Mouse (Mus musculus): Measurements from ENCODE around the gene Lamp1. TPM values are rescaled to one million over a fixed set of nuclear protein-coding genes. Genes with fewer than 3 reads are reported as not detected.

The Lamp1 gene
- total RNA-seq (2014; rRNA removed) (273 and 322 TPM in 2 replicates), polyA plus RNA-seq (2015; fragmentation: Nextera tagmentation; extraction: Ambion mirVana) (358 and 371 TPM in 2 replicates)

DNA sequence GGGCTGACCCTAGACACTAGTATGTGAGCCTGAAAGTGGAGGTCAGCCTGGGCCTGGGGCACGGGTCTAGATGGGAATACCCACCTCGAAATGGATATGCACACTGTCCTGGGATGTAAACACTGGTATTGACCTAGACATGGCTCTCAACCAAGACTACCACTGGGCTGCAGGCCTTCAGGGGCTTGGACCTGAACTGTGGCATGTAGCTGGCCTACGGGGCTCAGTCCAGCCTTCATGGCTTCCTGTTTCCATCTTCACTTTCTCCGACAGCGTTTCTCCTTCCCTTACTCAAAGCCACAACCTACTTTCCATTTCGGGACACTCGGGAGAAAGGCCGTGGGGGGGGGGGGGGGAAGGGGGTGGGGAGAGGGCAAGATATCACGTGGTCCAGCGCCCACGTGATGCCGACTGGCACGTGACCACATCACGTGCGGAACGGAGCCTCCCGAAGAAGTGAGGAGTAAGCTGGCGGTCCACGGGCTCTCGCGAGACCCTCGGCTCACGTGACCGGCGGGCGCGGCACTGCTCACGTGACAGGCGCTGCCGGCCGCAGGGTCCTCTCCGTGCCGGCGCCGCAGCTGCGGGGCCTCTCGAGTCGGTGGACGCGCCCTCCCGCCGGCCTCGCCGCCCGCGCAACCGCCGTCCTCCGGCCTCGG lies at the start of gene Lamp1:
Gene Lamp1 (plus strand): TSS at position 444 of the 659 bp plus-strand sequence.
- TF ChIP-seq CTCF (IDR thresholded peaks at IDR 0.05) = no peak
- DNase-seq (ENCODE audit: low spot score) (peak; percentile 100), ATAC-seq (ENCODE audit: low FRiP score) (peak; percentile 94)
- Histone ChIP-seq H3K9ac (replicated peaks; ENCODE audit: low read length, poor library complexity, severe bottlenecking) (peak within 1 kb of the TSS; percentile 99), H3K27ac (ENCODE audit: low read depth, low read length) (peak within 1 kb of the TSS; percentile 84), H3K9me3 (ENCODE audit: low read length) (no peaks in the 10 kb centered on the region), H3K36me3 (ENCODE audit: insufficient read depth, low read length) (0 out of 2 replicates have a peak, but pooled peaks cover 11% of the 10 kb centered on the region), H3K4me2 (ENCODE audit: low read depth, low read length, poor library complexity, severe bottlenecking) (peak within 1 kb of the TSS; percentile 81), H3K4me3 (ENCODE audit: low read depth, low read length) (peak within 1 kb of the TSS; percentile 99), H3K27me3 (ENCODE audit: insufficient read depth, low read length) (no peaks in the 10 kb centered on the region), H3K4me1 (ENCODE audit: insufficient read depth, low read length) (peaks cover 5% of the 10 kb centered on the region)
- 1% methylated on average over 38 of the region's 50 CpGs for WGBS

DNA sequence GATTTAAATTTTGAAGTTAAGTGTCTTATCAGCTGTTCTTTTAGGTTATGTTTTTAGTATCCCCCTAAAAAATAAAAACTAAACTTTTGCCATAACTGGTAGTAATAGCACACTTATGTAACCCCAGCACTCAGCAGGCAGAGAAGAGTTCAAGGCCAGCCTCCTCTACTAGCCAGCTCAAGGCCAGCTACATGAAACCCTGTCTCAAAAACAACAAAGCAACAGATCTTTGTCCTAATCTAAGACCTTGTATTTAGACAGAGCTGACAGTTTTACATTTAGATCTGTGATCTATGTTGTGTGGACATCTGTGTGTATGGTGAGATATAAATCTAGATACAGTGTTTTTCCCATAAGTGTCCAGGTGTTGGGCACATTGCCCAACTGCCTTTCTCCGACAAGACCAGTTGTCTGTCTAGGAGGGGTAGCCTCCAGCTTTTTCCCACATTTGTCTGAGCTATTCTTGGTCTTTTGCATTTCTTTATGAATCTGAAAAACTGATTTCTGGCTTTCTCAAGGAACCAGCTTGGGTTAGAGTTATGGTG lies 49.5 kb upstream of the Lamp1 start:
- DNase-seq (ENCODE audit: low spot score) (no peak), ATAC-seq (ENCODE audit: low FRiP score) (no peak)
- no peak for TF ChIP-seq CTCF (IDR thresholded peaks at IDR 0.05)
- Histone ChIP-seq H3K4me1 (ENCODE audit: insufficient read depth, low read length) (no peaks in the 10 kb centered on the region; the same call in 1 of the 2 replicates), H3K27me3 (ENCODE audit: insufficient read depth, low read length) (no peaks in the 10 kb centered on the region), H3K9me3 (ENCODE audit: low read length) (no peaks in the 10 kb centered on the region), H3K27ac (ENCODE audit: low read depth, low read length) (no peak overlapping the region), H3K4me3 (ENCODE audit: low read depth, low read length) (no peak overlapping the region), H3K36me3 (ENCODE audit: insufficient read depth, low read length) (no peaks in the 10 kb centered on the region), H3K4me2 (ENCODE audit: low read depth, low read length, poor library complexity, severe bottlenecking) (no peak overlapping the region), H3K9ac (replicated peaks; ENCODE audit: low read length, poor library complexity, severe bottlenecking) (no peak overlapping the region)
- 79% methylated on average over 1 of the region's 1 CpGs for WGBS

DNA sequence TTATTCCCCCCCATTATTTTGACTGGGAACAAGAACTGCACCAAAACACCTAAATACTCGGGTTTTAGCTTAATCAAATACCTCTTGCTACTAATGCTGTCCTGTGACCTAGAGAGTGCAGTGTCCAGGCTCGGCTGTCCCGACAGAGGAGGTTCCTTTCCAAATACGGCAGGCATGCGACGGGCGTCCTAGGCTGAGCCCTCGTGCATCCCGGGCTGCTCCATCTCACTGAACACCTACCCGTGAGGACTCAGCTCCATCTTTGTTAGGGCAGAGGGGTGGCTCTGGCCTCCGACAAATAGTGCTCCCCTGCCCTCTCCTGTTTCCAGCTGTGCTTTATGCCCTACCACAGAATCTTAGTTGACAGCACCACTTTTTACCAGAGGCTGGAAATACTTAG lies 47.0 kb upstream of the Lamp1 start:
- Histone ChIP-seq H3K27me3 (ENCODE audit: insufficient read depth, low read length) (no peaks in the 10 kb centered on the region), H3K36me3 (ENCODE audit: insufficient read depth, low read length) (0 out of 2 replicates have a peak, but pooled peaks cover 5% of the 10 kb centered on the region), H3K9me3 (ENCODE audit: low read length) (no peaks in the 10 kb centered on the region), H3K9ac (replicated peaks; ENCODE audit: low read length, poor library complexity, severe bottlenecking) (no peak overlapping the region), H3K4me3 (ENCODE audit: low read depth, low read length) (no peak overlapping the region), H3K4me2 (ENCODE audit: low read depth, low read length, poor library complexity, severe bottlenecking) (no peak overlapping the region), H3K27ac (ENCODE audit: low read depth, low read length) (no peak overlapping the region), H3K4me1 (ENCODE audit: insufficient read depth, low read length) (no peaks in the 10 kb centered on the region; the same call in 1 of the 2 replicates)
- no peak for DNase-seq (ENCODE audit: low spot score)
- TF ChIP-seq CTCF (IDR thresholded peaks at IDR 0.05) = no peak
- WGBS = 85% methylated on average over 11 of the region's 11 CpGs
- ATAC-seq (ENCODE audit: low FRiP score) = no peak

DNA sequence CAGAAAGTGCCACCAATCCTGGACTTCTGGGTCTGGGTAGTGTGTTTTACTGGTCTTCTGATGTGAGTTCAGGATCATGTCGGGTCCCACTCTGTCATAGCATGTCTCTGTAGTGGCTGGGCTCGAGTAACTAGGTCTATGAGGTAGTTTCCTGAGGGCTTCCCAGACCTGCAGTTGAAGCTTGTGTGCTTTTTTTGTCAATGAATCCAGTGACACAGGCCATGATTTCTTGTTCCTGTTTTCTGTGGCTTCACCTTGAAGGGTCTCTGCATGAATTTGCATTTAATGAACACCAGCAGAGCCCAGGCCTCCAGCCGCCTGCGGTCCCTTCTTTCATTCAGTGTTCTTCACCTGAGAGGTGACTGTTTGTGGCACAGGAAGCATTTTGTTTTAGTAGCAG lies 45.7 kb upstream of the Lamp1 start:
- ATAC-seq (ENCODE audit: low FRiP score) = no peak
- no peak overlapping the region for H3K4me3 ChIP-seq (ENCODE audit: low read depth, low read length)
- 97% methylated on average over 4 of the region's 4 CpGs for WGBS
- H3K27me3 ChIP-seq (ENCODE audit: insufficient read depth, low read length) = no peaks in the 10 kb centered on the region
- H3K9ac ChIP-seq (replicated peaks; ENCODE audit: low read length, poor library complexity, severe bottlenecking) = no peak overlapping the region
- H3K4me1 ChIP-seq (ENCODE audit: insufficient read depth, low read length) = no peaks in the 10 kb centered on the region; the same call in 1 of the 2 replicates
- 0 out of 2 replicates have a peak, but pooled peaks cover 5% of the 10 kb centered on the region for H3K36me3 ChIP-seq (ENCODE audit: insufficient read depth, low read length)
- no peaks in the 10 kb centered on the region for H3K9me3 ChIP-seq (ENCODE audit: low read length)
- no peak for DNase-seq (ENCODE audit: low spot score)
- no peak overlapping the region for H3K4me2 ChIP-seq (ENCODE audit: low read depth, low read length, poor library complexity, severe bottlenecking)
- no peak overlapping the region for H3K27ac ChIP-seq (ENCODE audit: low read depth, low read length)
- TF ChIP-seq CTCF (IDR thresholded peaks at IDR 0.05) = no peak

DNA sequence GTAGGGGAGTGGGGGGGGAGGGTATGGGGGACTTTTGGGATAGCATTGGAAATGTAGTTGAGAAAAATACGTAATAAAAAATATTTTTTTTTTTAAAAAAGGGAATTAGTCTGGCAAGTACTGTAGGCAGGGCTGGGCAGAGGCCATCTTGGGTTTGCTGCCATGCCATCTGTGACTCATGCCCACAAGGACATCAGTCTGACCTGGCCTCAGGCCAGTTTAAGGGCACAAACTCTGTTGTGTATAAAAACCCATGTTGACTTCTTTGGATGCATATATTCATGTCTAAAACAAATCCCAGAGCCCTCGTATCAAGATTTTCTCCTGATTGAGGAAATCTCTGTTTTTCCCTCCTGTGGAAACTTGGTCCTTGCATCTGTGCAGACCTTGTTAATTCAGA lies 41.9 kb upstream of the Lamp1 start:
- Histone ChIP-seq H3K4me1 (ENCODE audit: insufficient read depth, low read length) (no peaks in the 10 kb centered on the region), H3K27me3 (ENCODE audit: insufficient read depth, low read length) (no peaks in the 10 kb centered on the region), H3K9me3 (ENCODE audit: low read length) (no peaks in the 10 kb centered on the region), H3K27ac (ENCODE audit: low read depth, low read length) (no peak overlapping the region), H3K4me3 (ENCODE audit: low read depth, low read length) (no peak overlapping the region), H3K4me2 (ENCODE audit: low read depth, low read length, poor library complexity, severe bottlenecking) (no peak overlapping the region), H3K9ac (replicated peaks; ENCODE audit: low read length, poor library complexity, severe bottlenecking) (no peak overlapping the region; the same call in 1 of the 2 replicates), H3K36me3 (ENCODE audit: insufficient read depth, low read length) (peaks cover 21% of the 10 kb centered on the region)
- DNase-seq (ENCODE audit: low spot score) (no peak), ATAC-seq (ENCODE audit: low FRiP score) (no peak)
- TF ChIP-seq CTCF (IDR thresholded peaks at IDR 0.05) = no peak
- 92% methylated on average over 2 of the region's 2 CpGs for WGBS

DNA sequence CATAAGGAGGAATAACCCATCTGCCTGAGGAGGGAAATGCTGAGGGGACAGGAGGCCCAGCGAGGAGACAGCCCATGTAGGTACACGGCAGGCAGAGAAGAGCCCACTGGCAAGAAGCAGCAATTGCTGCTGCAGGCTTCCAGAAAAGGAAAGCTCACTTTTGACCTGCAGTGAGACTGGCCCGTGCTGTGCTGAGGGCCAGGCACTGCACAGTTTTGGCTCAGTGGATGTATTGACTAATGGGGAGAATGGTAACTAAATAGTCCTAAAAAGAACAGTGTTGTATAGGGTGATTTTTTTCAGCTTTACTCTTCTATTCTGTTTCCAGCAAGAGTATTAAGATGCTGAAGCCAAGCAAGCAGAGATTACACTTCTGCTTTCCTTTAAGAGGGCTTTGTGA lies 40.4 kb upstream of the Lamp1 start:
- WGBS = 87% methylated on average over 3 of the region's 3 CpGs
- Histone ChIP-seq H3K36me3 (ENCODE audit: insufficient read depth, low read length) (peaks cover 25% of the 10 kb centered on the region), H3K27me3 (ENCODE audit: insufficient read depth, low read length) (no peaks in the 10 kb centered on the region), H3K27ac (ENCODE audit: low read depth, low read length) (no peak overlapping the region), H3K4me1 (ENCODE audit: insufficient read depth, low read length) (no peaks in the 10 kb centered on the region), H3K4me2 (ENCODE audit: low read depth, low read length, poor library complexity, severe bottlenecking) (no peak overlapping the region), H3K4me3 (ENCODE audit: low read depth, low read length) (no peak overlapping the region), H3K9me3 (ENCODE audit: low read length) (no peaks in the 10 kb centered on the region), H3K9ac (replicated peaks; ENCODE audit: low read length, poor library complexity, severe bottlenecking) (no peak overlapping the region)
- TF ChIP-seq CTCF (IDR thresholded peaks at IDR 0.05) = no peak
- DNase-seq (ENCODE audit: low spot score) (no peak), ATAC-seq (ENCODE audit: low FRiP score) (no peak)

All from midbrain, postnatal 0 days (tissue).